Mouse (Mus musculus) CH12.LX (cell line): ENCODE data around the gene AC134908.4. TPM values are rescaled to one million over a fixed set of nuclear protein-coding genes. Genes with fewer than 3 reads are reported as not detected.

Source experiments
- DNase-seq: peaks from one replicate; pipeline ENCODE4 v3.0.0-alpha.2; 2013; ENCODE audit errors: extremely low read depth
- H3K27ac ChIP-seq: 2 replicates; pipeline ENCODE4 v1.5.1; 2012; ENCODE audit warnings: low read depth, mild to moderate bottlenecking, control low read depth, moderate library complexity; ENCODE audit not compliant: insufficient read depth
- H3K27me3 ChIP-seq: replicated peaks from 2 replicates; pipeline ENCODE3; 2012; ENCODE audit warnings: inconsistent platforms
- H3K36me3 ChIP-seq, 2 experiments: replicated peaks in 1 of 2; 2 replicates each; pipeline versions ENCODE3 to v1.6.1; 2012; ENCODE audit warnings: inconsistent platforms in 1 of 2, low read length in 1 of 2, mild to moderate bottlenecking in 1 of 2, mixed read lengths in 1 of 2, moderate library complexity in 1 of 2; ENCODE audit not compliant: control insufficient read depth in 1 of 2, insufficient read depth in 1 of 2
- H3K4me1 ChIP-seq, 2 experiments: 2 replicates each; pipeline ENCODE4 v1.6.1; 2012; ENCODE audit warnings: inconsistent platforms in 1 of 2, moderate library complexity in 1 of 2; ENCODE audit not compliant: insufficient read depth in 2 of 2, control insufficient read depth in 1 of 2
- H3K4me2 ChIP-seq: 2 replicates; pipeline ENCODE4 v1.6.1; 2012; ENCODE audit warnings: low read depth, mild to moderate bottlenecking, control low read depth; ENCODE audit not compliant: poor library complexity, insufficient read depth, severe bottlenecking
- H3K4me3 ChIP-seq, 3 experiments: fragments of 150-350 bp in 1 of 3; sonication (generic) in 1 of 3; replicated peaks in 1 of 3; 2 replicates each; pipeline versions ENCODE3 to v1.5.1; 2011 to 2012; ENCODE audit warnings: low read depth in 2 of 3, low read length in 2 of 3, mild to moderate bottlenecking in 2 of 3, moderate library complexity in 2 of 3, control low read depth in 1 of 3, improper control_type of control experiment in 1 of 3, inconsistent platforms in 1 of 3, mixed read lengths in 1 of 3; ENCODE audit not compliant: poor library complexity in 1 of 3
- H3K79me2 ChIP-seq: replicated peaks from 2 replicates; pipeline ENCODE4 v1.6.1; 2012; ENCODE audit warnings: mild to moderate bottlenecking, moderate library complexity; ENCODE audit not compliant: control insufficient read depth, poor library complexity, insufficient read depth, severe bottlenecking; ENCODE audit errors: extremely low read depth
- H3K9ac ChIP-seq: 2 replicates; pipeline ENCODE4 v1.6.1; 2012; ENCODE audit warnings: low read depth, mild to moderate bottlenecking, control low read depth, moderate library complexity; ENCODE audit not compliant: insufficient read depth
- H3K9me3 ChIP-seq: replicated peaks from 2 replicates; pipeline ENCODE3; 2012; ENCODE audit warnings: low read length, inconsistent platforms, mixed read lengths
- BHLHE40 ChIP-seq: IDR thresholded peaks from 2 replicates; pipeline ENCODE4 v1.6.1; 2011; ENCODE audit warnings: mild to moderate bottlenecking, low read depth, low read length, improper control_type of control experiment
- E2F4 ChIP-seq: IDR thresholded peaks from 2 replicates; pipeline ENCODE4 v1.6.1; 2011; ENCODE audit warnings: low read depth, low read length, improper control_type of control experiment; ENCODE audit not compliant: insufficient replicate concordance
- EP300 ChIP-seq: IDR thresholded peaks from 2 replicates; pipeline ENCODE4 v1.6.1; 2011; ENCODE audit warnings: low read length, improper control_type of control experiment
- KAT2A ChIP-seq: IDR thresholded peaks from 2 replicates; pipeline ENCODE4 v1.6.1; 2012; ENCODE audit warnings: low read length, improper control_type of control experiment, inconsistent platforms; ENCODE audit not compliant: insufficient replicate concordance
- MAFK ChIP-seq: IDR thresholded peaks from 2 replicates; pipeline ENCODE4 v1.6.1; 2011; ENCODE audit warnings: low read length, improper control_type of control experiment; ENCODE audit not compliant: insufficient replicate concordance
- MAX ChIP-seq: IDR thresholded peaks from 2 replicates; pipeline ENCODE4 v1.6.1; 2011; ENCODE audit warnings: low read length, improper control_type of control experiment
- MEF2A ChIP-seq: IDR thresholded peaks from 2 replicates; pipeline ENCODE4 v1.6.1; 2014; ENCODE audit warnings: low read depth, mild to moderate bottlenecking, inconsistent platforms, low read length, improper control_type of control experiment, borderline replicate concordance
- MYC ChIP-seq: IDR thresholded peaks from 2 replicates; pipeline ENCODE4 v1.6.1; 2011; ENCODE audit warnings: low read depth, mild to moderate bottlenecking, improper control_type of control experiment, low read length
- NELFE ChIP-seq: IDR thresholded peaks from 2 replicates; pipeline ENCODE4 v1.6.1; 2011; ENCODE audit warnings: low read depth, low read length, improper control_type of control experiment
- NRF1 ChIP-seq: IDR thresholded peaks from 2 replicates; pipeline ENCODE4 v1.6.1; 2014; ENCODE audit warnings: low read depth, mild to moderate bottlenecking, inconsistent platforms, low read length, improper control_type of control experiment, moderate library complexity
- PAX5 ChIP-seq: IDR thresholded peaks from 2 replicates; pipeline ENCODE4 v1.6.1; 2012; ENCODE audit warnings: low read length, inconsistent platforms, mixed read lengths
- RCOR1 ChIP-seq: conservative IDR thresholded peaks from 2 replicates; pipeline ENCODE4 v1.6.1; 2012; ENCODE audit warnings: low read depth, mild to moderate bottlenecking, inconsistent platforms, low read length, improper control_type of control experiment
- SIN3A ChIP-seq: IDR thresholded peaks from 2 replicates; pipeline ENCODE4 v1.6.1; 2012; ENCODE audit warnings: low read length, improper control_type of control experiment, inconsistent platforms
- SMC3 ChIP-seq: IDR thresholded peaks from 2 replicates; pipeline ENCODE4 v1.6.1; 2011; ENCODE audit warnings: low read depth, low read length, improper control_type of control experiment
- TBP ChIP-seq: conservative IDR thresholded peaks from 2 replicates; pipeline ENCODE4 v1.6.1; 2011; ENCODE audit warnings: low read depth, low read length, improper control_type of control experiment
- TCF12 ChIP-seq: IDR thresholded peaks from 2 replicates; pipeline ENCODE4 v1.6.1; 2014; ENCODE audit warnings: low read depth, mild to moderate bottlenecking, inconsistent platforms, low read length, improper control_type of control experiment
- UBTF ChIP-seq: IDR thresholded peaks from 2 replicates; pipeline ENCODE4 v1.6.1; 2012; ENCODE audit warnings: low read depth, mild to moderate bottlenecking, inconsistent platforms, low read length, improper control_type of control experiment, moderate library complexity
- USF1 ChIP-seq: IDR thresholded peaks from 2 replicates; pipeline ENCODE4 v1.6.1; 2014; ENCODE audit warnings: low read depth, mild to moderate bottlenecking, inconsistent platforms, low read length, improper control_type of control experiment
- USF2 ChIP-seq: conservative IDR thresholded peaks from 2 replicates; pipeline ENCODE4 v1.6.1; 2011; ENCODE audit warnings: low read depth, low read length, improper control_type of control experiment
- ZMIZ1 ChIP-seq: IDR thresholded peaks from 2 replicates; pipeline ENCODE4 v1.6.1; 2012; ENCODE audit warnings: low read depth, mild to moderate bottlenecking, inconsistent platforms, low read length, improper control_type of control experiment
- dilution Hi-C: fragments of 300-500 bp; cut with MboI; formaldehyde crosslinking; loops from 2 replicates; pipeline ENCODE4 v1.14.3; 2020; ENCODE audit warnings: low sequenced_read_pairs; ENCODE audit not compliant: extremely low pct_unique_long_range_greater_than_20kb, extremely low pct_ligation_motif_present
- in situ Hi-C: fragments of 300-500 bp; cut with MboI; formaldehyde crosslinking; loops from 3 replicates; pipeline ENCODE4 v1.14.3; 2019; ENCODE audit warnings: low sequenced_read_pairs, low pct_ligation_motif_present, low pct_unique_long_range_greater_than_20kb, mixed read lengths
- polyA plus RNA-seq: library from polyadenylated mRNA; unstranded; fragments of >175 nt; gene quantifications from 2 replicates; pipeline ENCODE4 v1.2.1, GENCODE M21; 2012; ENCODE audit warnings: low read depth; ENCODE audit not compliant: insufficient read length
- total RNA-seq, 2 experiments: library from RNA; depleted of rRNA; stranded (reverse); fragments of 300-350 nt in 1 of 2; fragments of >200 nt in 1 of 2; gene quantifications; 2 replicates each; pipeline ENCODE4 v1.2.3; 2012 to 2014

AC134908.4 gene
- total and polyA plus RNA-seq, 3 experiments: not detected

DNA sequence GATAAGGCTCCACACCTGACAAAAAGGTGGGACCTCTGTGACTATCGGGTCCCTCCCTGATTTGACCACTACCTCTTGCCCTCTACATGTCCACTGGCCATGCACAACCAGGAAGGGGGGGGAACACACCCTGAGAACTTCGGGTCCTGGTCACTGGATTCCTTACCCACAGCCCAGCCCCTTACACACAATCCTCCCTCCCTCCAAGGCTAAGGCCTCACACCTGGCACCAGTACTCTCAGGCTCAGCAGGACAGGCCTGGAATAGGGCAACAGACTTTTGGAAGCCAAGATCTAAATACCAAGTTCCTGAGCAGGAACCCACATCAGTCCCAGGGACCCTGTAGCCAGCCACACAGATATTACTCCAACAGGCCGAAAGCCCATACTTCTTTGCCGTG is 43.4 kb upstream of the AC134908.4 start:
- no peak for DNase-seq
- H3K27ac ChIP-seq: no peak overlapping the region
- H3K79me2 ChIP-seq: peaks cover 10% of the 10 kb centered on the region
- H3K4me2 ChIP-seq: no peak overlapping the region
- in situ Hi-C loops (no loop called here), dilution Hi-C loops (no loop called here)
- peaks cover 74 to 87% of the 10 kb centered on the region in 2 experiments for H3K36me3 ChIP-seq
- H3K27me3 ChIP-seq: no peaks in the 10 kb centered on the region
- no peak for TF ChIP-seq TBP
- no peak overlapping the region for H3K4me3 ChIP-seq
- H3K9ac ChIP-seq: no peak overlapping the region
- peaks cover 16 to 21% of the 10 kb centered on the region in 2 experiments for H3K4me1 ChIP-seq
- H3K9me3 ChIP-seq: no peaks in the 10 kb centered on the region

DNA sequence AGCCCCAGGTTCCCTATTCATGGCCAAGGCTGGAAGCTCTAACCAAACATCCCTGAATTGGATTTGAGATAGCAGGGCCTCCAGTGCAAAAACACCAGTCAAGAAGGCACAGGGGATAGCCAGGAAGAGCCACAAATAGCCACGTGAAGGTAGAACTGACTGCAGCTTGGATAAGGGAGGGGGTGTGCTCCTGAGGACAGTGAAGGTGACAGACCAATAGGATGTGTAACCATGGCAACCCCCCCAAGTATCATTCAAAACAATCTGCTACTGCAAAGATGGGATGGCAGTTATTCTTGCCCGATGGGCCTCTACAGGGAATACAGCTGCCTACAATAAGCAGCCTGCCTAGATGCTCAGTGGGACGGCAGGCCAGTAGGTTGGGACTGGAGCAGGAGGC is 42.1 kb upstream of the AC134908.4 start:
- Histone ChIP-seq H3K4me2 (no peak overlapping the region), H3K9me3 (no peaks in the 10 kb centered on the region), H3K36me3 (peaks cover 73 to 81% of the 10 kb centered on the region in 2 experiments), H3K27me3 (no peaks in the 10 kb centered on the region), H3K4me3 (no peak overlapping the region), H3K4me1 (peaks cover 9 to 18% of the 10 kb centered on the region in 2 experiments), H3K27ac (no peak overlapping the region), H3K9ac (no peak overlapping the region), H3K79me2 (no peaks in the 10 kb centered on the region; the same call in none of the 2 replicates)
- in situ Hi-C loops (no loop called here), dilution Hi-C loops (no loop called here)
- TF ChIP-seq USF1 (no peak), BHLHE40 (no peak), RCOR1 (no peak), SIN3A (no peak), NELFE (no peak), KAT2A (no peak), SMC3 (no peak), USF2 (no peak), EP300 (no peak), NRF1 (no peak), TCF12 (no peak), MEF2A (no peak), MAX (no peak), PAX5 (no peak), MYC (no peak), UBTF (no peak), E2F4 (no peak), ZMIZ1 (no peak), MAFK (no peak)
- DNase-seq: no peak
